Mouse (Mus musculus) central nervous system, embryonic 18 days (tissue): ENCODE results near the gene Spink8. TPM values are rescaled to one million over a fixed set of nuclear protein-coding genes. Genes with fewer than 3 reads are reported as not detected.

Source experiments
- polyA plus RNA-seq: library from polyadenylated mRNA; depleted of rRNA; stranded (reverse); fragments of >200 nt; gene quantifications from 2 replicates; pipeline ENCODE4 v1.2.3, GENCODE M21; 2012; rRNA removed

Spink8 gene
- polyA plus RNA-seq, result 0.14 and 0.16 TPM in 2 replicates

DNA sequence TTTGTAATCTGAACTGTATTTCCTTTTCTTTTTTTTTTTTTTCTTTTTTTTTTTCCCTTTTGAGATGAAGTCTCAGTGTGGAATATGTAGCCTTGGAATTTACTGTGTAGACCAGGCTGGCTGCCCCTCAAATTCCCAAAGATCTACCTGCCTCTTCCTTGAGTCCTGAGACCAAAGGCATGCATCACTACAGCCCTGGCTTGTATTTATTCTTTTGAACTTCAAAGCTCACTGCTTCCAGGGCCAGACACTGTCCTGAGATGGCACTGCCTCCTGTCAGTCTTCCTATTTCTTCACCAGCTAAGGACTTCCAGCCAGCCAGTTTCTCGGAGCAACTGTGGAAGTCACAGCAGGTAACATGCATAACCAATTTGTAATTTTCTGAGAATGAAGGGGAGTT, at the start of gene Spink8:
TSS of gene Spink8 (plus strand) at position 301 of the 400 bp plus-strand sequence.

DNA sequence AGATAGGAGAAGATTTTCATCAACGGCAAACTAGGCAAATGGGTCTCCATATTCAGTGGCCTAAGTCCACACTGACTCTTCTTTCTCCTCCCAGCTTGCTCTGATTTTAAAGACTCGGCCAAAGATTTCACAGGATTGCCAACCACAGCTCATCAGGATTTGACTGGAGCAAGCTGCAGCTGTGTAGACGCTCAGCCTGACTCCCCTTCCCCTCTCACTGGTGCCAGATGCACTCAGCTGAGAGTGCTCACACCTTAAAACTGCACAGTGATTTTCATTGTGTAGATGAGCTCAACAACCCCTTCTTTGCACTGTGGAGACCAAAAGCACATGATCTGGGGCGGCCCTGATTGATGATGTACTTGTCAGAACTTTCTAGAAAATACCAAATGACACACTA, 21.5 kb upstream of the Spink8 start, which contains the start of gene Fbxw27:
TSS of gene Fbxw27 (minus strand) at position 101 of the 400 bp plus-strand sequence.

DNA sequence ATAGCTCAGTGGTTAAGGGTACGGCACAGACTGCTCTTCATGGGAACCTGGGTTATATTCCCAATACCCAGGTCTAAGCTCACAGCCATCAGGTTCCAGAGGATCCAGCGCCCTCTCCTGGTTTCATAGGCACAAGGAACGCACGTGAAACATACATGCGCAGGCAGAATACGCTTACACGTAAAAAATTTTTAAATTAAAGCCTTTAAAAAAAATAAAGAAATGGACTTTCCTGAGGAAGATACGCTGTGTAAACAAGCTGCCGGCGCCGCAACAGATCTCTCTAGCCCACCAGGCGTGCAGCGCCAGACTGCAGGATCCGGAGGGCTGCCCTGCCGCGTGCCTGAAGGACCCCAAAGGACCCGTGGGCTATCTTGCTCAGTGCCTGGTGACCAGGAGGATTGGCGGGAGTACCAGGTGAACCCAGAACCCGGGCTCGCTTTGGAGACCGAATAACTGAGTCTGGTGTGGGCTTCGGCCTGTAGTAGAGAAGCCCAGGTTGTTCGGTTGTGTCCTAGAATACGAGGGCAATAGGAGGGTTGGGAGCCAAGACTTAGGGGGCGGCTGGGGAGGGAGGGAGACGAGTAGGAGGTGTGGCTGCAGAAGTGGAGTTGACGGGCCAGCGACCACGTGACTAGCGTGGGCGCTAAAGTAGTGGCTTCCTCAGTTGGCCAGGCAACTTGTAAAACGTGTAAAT, 20.5 kb downstream of the Spink8 start, which contains the start of gene Nme6:
TSS of gene Nme6 (plus strand) at position 359 of the 697 bp plus-strand sequence.

DNA sequence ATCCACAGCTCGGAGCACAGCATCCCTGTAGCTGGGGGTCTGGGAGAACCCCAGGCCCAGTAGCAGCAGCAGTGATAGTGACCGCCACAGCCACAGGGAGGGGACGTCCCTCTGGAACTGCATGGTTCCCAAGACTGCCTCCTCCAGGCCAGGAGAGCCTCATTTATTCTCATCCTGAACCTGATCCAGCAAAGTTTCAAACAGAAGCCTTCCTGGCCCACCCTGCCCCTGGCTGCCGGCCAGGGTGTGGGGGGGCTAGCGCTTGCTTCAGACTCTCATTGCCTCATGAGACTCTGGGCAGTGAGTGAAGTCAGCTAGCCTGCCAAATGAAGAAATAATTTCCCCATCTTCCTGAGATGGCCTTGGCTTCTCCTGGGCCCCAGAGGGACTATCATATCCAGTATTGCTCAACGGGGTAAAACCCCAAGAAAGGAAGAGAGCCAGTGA, 37.3 kb downstream of the Spink8 start, which contains the start of gene Camp:
TSS of gene Camp (minus strand) at position 306 of the 447 bp plus-strand sequence.

DNA sequence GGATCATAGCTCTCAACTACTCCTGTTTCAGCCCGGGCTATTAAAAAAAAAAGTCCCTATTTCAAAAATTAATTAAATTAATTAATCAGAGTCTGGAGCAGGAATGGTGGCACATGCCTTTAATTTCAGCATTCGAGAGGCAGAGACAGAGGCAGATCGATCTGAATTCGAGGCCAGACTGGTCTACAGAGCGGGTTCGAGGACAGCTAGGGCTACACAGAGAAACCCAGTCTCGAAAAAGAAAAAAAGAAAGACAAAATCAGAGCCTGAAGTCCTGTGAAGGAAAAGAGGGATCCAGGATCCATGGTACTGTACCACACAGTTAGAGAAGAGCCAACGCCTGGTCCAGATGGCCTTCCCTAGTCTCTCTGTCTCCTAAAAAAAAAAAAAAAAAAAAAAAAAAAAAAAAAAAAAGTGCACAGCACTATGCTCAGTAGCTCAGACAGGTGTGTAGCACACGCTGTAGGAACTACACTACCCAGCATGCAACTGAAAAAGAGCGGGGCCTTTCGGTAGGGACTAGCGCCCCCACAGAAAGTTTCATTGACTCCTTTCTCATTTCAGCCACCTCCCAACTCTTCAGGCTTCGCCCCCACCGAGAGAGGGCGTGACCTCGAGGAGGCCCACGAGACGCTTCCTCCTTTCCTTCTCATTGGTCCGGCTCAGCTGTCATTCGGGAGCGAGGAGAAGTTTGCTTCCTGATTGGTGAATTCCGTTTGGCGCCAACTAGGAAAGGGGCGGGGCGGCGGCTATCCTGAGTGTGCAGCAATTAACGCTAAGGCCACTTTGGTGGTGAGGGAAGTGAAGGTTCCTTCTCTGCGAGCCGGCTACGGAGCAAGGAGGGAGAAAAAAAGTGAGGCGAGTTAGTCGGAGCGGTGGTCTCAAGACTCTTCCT, 63.0 kb downstream of the Spink8 start, which contains the start of gene Cdc25a:
TSS of gene Cdc25a (plus strand) at position 783 of the 895 bp plus-strand sequence.

Other genes with a start within 250 kb of the Spink8 start
- 0.22 and 0.28 TPM in 2 replicates for gene Fbxw15, start 244.0 kb upstream of the Spink8 start, polyA plus RNA-seq
- 0.04 and 0.05 TPM in 2 replicates for gene Fbxw24, start 186.2 kb upstream of the Spink8 start, polyA plus RNA-seq
- 0.05 TPM in 1 of 2 replicates, not detected in the other for gene Fbxw25, start 147.6 kb upstream of the Spink8 start, polyA plus RNA-seq
- 0.03 TPM in 1 of 2 replicates, not detected in the other for gene Fbxw18, start 109.6 kb upstream of the Spink8 start, polyA plus RNA-seq
- gene Fbxw26, start 66.2 kb upstream of the Spink8 start, polyA plus RNA-seq, result 0.06 TPM in 1 of 2 replicates, not detected in the other
- gene Fbxw27, start 21.6 kb upstream of the Spink8 start, polyA plus RNA-seq, result 0.24 TPM in 1 of 2 replicates, not detected in the other
- 48.0 and 50.6 TPM in 2 replicates for gene Nme6, start 20.5 kb downstream of the Spink8 start, polyA plus RNA-seq
- 0.66 TPM in 1 of 2 replicates, not detected in the other for gene Camp, start 37.3 kb downstream of the Spink8 start, polyA plus RNA-seq
- gene Cdc25a, start 63.3 kb downstream of the Spink8 start, polyA plus RNA-seq, result 8.9 and 9.4 TPM in 2 replicates
- 209 and 216 TPM in 2 replicates for gene Map4, start 119.2 kb downstream of the Spink8 start, polyA plus RNA-seq